Mouse (Mus musculus) kidney, postnatal 0 days (tissue): Measurements from ENCODE around the gene Top1. TPM values are rescaled to one million over a fixed set of nuclear protein-coding genes. Genes with fewer than 3 reads are reported as not detected.
"Not testable (repeated sequence)": the region's sequence is repeated elsewhere in the genome, so short reads cannot be mapped to it uniquely, and the experiment has no call there.

Experiments
- ATAC-seq: fragments of 200-750 bp; cut with Nextera tagmentation; replicated peaks from 2 replicates; pipeline ENCODE4 v1.8.0; 2017; ENCODE audit warnings: low read depth, moderate number of reproducible peaks, moderate TSS enrichment, moderate library complexity; ENCODE audit not compliant: low FRiP score
- DNase-seq: peaks from one replicate; pipeline ENCODE4 v3.0.0-alpha.2; 2016; ENCODE audit warnings: low spot score
- H3K27ac ChIP-seq: fragments of 300-500 bp; sonication (generic); 2 replicates; pipeline ENCODE4 v1.5.1; 2014; ENCODE audit warnings: mild to moderate bottlenecking
- H3K27me3 ChIP-seq: fragments of 300-500 bp; sonication (generic); 2 replicates; pipeline ENCODE4 v1.6.1; 2014; ENCODE audit warnings: low read length, mixed read lengths; ENCODE audit not compliant: insufficient read depth
- H3K36me3 ChIP-seq: fragments of 300-500 bp; sonication (generic); 2 replicates; pipeline ENCODE4 v1.6.1; 2014; ENCODE audit warnings: low read length, mixed read lengths; ENCODE audit not compliant: insufficient read depth
- H3K4me1 ChIP-seq: fragments of 300-500 bp; sonication (generic); replicated peaks from 2 replicates; pipeline ENCODE4 v1.6.1; 2014; ENCODE audit warnings: antibody characterized with exemption, low read length, mixed read lengths; ENCODE audit not compliant: insufficient read depth
- H3K4me2 ChIP-seq: fragments of 300-500 bp; sonication (generic); 2 replicates; pipeline ENCODE4 v1.6.1; 2014; ENCODE audit warnings: mild to moderate bottlenecking, low read length, moderate library complexity, mixed read lengths
- H3K4me3 ChIP-seq: fragments of 300-500 bp; sonication (generic); replicated peaks from 2 replicates; pipeline ENCODE4 v1.5.1; 2014; ENCODE audit warnings: low read depth, low read length
- H3K9ac ChIP-seq: fragments of 300-500 bp; sonication (generic); 2 replicates; pipeline ENCODE4 v1.6.1; 2014; ENCODE audit warnings: low read depth, low read length
- H3K9me3 ChIP-seq: fragments of 300-500 bp; sonication (generic); replicated peaks from 2 replicates; pipeline ENCODE4 v1.6.1; 2016; ENCODE audit warnings: low read length, inconsistent platforms, mixed read lengths
- CTCF ChIP-seq: IDR thresholded peaks from 2 replicates; pipeline ENCODE4 v1.5.1; 2016; ENCODE audit warnings: antibody characterized with exemption, low read depth, mild to moderate bottlenecking, moderate library complexity
- WGBS: fragments of 180-500 bp; shearing (Covaris S2); extraction: QIAGEN DNeasy Blood & Tissue Kit; methylation state at CpG from one replicate; pipeline ENCODE4 v1.1.7; 2014; 5-methylcytosine and 5-hydroxymethylcytosine counted together
- polyA plus RNA-seq: library from polyadenylated mRNA; unstranded; fragments of >200 nt; fragmentation: Nextera tagmentation; extraction: Ambion mirVana; gene quantifications from 2 replicates; pipeline ENCODE4 v1.2.1, GENCODE M21; 2015

Top1 gene
- polyA plus RNA-seq, 1 experiment from 2014 or later: 56.2 TPM

DNA sequence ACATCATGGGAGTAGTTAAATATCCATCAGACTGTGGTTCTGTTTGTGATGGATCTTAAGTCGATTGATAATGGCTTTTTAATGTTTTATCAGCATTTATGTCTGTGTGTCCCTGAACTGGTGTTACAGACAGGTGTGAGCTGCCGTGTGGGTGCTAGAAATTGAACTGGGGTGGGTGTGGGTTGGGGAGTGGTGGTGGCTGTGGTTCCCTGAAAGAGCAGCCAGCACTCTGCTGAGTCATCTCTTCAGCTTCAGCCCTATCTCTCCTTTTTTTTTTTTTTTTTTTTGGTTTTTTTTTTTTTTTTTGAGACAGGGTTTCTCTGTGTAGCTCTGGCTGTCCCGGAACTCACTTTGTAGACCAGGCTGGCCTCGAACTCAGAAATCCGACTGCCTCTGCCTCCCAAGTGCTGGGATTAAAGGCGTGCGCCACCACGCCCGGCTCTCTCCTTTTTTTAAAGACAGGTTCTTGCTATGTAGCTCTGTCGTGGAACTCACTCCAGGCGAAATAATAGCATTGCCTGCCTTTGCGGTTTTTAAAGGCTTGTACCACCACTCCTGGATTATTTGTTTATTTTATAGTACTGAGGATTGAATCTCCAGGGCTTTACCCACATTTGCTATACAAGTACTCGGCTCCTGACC, 12.2 kb downstream of the Top1 start:
- Histone ChIP-seq H3K9me3 (no peaks in the 10 kb centered on the region), H3K4me3 (no peak overlapping the region), H3K9ac (no peak overlapping the region), H3K4me1 (no peaks in the 10 kb centered on the region), H3K27me3 (no peaks in the 10 kb centered on the region), H3K4me2 (no peak overlapping the region), H3K27ac (no peak overlapping the region), H3K36me3 (peaks cover 9% of the 10 kb centered on the region; the same call in 1 of the 2 replicates)
- ATAC-seq (no peak), DNase-seq (no peak)
- 87% methylated on average over 13 of the region's 13 CpGs for WGBS
- TF ChIP-seq CTCF: no peak

DNA sequence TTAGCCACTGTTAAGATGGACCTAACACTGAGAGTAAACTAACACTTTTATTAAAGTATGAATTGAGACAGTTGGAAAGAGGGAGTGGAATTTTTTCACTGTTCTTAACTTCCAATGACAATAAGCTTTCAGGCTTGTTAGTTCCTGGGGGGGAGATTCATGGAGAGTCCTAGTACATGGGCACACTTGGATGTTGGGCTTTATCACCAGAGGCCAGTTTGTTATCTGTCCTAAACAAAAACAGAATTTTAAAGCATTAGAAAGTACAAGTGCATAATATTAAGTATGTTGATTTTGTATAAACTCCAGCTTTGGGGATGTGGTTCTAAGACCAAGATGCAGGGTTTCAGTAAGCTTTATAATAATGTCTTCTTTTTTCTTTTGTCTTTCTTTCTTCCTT, 13.1 kb downstream of the Top1 start:
- DNase-seq: no peak
- H3K9me3 ChIP-seq: no peaks in the 10 kb centered on the region
- no peak overlapping the region for H3K4me3 ChIP-seq
- H3K9ac ChIP-seq: no peak overlapping the region
- no peaks in the 10 kb centered on the region for H3K4me1 ChIP-seq
- no peak overlapping the region for H3K4me2 ChIP-seq
- no peak overlapping the region for H3K27ac ChIP-seq
- 0 out of 2 replicates have a peak, but pooled peaks cover 4% of the 10 kb centered on the region for H3K36me3 ChIP-seq
- ATAC-seq: no peak
- no peaks in the 10 kb centered on the region for H3K27me3 ChIP-seq
- TF ChIP-seq CTCF: no peak

DNA sequence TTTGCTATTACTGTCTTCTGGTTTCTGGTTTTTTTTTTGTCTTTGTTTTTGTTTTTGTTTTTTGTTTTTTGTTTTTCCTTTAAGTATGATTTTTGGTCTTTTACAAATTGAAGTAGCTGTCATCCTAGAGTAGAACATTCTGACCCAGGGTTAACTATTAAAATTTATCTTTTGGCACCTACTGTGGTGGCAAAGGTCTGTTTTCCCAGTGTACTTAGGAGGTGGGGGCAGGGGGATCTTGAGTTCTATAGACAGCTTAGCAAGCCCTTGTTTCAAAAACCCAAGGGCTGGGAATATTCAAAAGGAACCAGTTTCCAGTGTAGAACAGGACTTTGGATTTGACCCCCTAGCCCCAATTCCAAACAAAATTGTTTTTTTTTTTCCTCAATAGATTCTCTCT, 18.7 kb downstream of the Top1 start:
- Histone ChIP-seq H3K9ac (no peak overlapping the region), H3K27ac (no peak overlapping the region), H3K9me3 (no peaks in the 10 kb centered on the region), H3K36me3 (no peaks in the 10 kb centered on the region), H3K4me2 (no peak overlapping the region), H3K27me3 (no peaks in the 10 kb centered on the region), H3K4me3 (no peak overlapping the region), H3K4me1 (no peaks in the 10 kb centered on the region)
- TF ChIP-seq CTCF: no peak
- DNase-seq (no peak), ATAC-seq (no peak)

DNA sequence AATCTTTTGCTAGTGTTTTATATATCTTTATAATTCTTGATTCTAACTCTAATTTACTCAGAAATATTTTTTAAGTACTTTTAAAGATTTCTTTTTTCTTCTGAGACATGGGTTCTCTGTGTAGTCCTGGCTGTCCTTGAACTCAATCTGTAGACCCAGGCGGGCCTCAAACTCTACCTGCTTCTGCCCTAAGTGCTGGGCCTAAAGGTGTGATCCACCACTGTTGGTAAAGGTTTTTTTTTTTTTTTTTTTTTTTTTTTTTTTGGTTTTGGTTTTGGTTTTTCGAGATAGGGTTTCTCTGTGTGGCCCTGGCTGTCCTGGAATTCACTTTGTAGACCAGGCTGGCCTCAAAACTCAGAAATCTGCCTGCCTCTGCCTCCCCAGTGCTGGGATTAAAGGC, 19.3 kb downstream of the Top1 start:
- not testable (repeated sequence) for H3K36me3 ChIP-seq, H3K9me3 ChIP-seq, H3K4me3 ChIP-seq, H3K4me2 ChIP-seq, H3K4me1 ChIP-seq, H3K27ac ChIP-seq, H3K27me3 ChIP-seq, H3K9ac ChIP-seq, DNase-seq, ATAC-seq
- 95% methylated on average over 2 of the region's 2 CpGs for WGBS

DNA sequence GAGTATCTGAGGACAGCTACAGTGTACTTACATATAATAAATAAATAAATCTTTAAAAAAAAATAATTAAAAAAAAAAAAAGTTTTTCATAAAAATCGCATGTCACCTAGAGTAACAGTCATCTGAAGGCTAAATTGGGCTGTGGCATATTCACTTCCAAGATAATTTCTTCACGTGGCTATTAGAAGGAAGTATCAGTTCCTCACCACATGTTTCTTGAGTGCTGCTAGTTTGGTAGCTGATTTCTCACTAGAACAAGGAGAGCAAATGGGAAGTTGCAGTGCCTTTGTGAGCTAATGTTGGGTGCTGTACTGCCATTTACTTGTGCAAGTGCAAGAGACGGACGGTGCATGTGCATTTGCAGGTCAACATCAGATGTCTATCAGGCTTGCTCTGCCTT, 21.6 kb downstream of the Top1 start:
- Histone ChIP-seq H3K27me3 (no peaks in the 10 kb centered on the region), H3K36me3 (no peaks in the 10 kb centered on the region), H3K9me3 (no peaks in the 10 kb centered on the region), H3K4me3 (no peak overlapping the region), H3K4me1 (no peaks in the 10 kb centered on the region), H3K9ac (no peak overlapping the region), H3K27ac (no peak overlapping the region), H3K4me2 (no peak overlapping the region)
- no peak for TF ChIP-seq CTCF
- ATAC-seq (no peak), DNase-seq (no peak)
- 79% methylated on average over 4 of the region's 4 CpGs for WGBS

DNA sequence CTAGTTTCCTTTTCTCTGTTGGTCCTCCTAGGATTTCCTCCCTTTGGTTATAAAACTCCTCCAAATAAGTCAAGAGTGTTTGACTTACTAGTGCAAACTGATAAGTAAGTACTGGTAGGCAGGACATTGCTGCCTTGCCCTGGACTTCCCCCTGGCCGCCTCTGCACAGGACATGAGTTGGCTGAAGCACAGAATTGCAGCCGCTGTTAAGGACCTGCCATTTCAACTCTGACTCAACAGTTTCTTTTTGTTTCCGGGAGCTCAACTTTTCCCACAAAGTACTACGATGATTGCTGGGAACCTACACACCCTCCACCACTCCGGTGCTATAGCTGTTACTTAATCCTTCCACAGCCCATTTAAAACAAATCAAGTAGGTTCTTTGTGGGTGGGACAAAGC, 54.6 kb downstream of the Top1 start:
- H3K9ac ChIP-seq: no peak overlapping the region
- DNase-seq (peak; percentile 14), ATAC-seq (no peak)
- no peak overlapping the region for H3K4me2 ChIP-seq
- H3K27me3 ChIP-seq: no peaks in the 10 kb centered on the region
- no peak overlapping the region for H3K4me3 ChIP-seq
- no peaks in the 10 kb centered on the region for H3K4me1 ChIP-seq
- TF ChIP-seq CTCF: no peak
- peaks cover 28% of the 10 kb centered on the region for H3K36me3 ChIP-seq
- 67% methylated on average over 5 of the region's 5 CpGs for WGBS
- no peaks in the 10 kb centered on the region for H3K9me3 ChIP-seq
- no peak overlapping the region for H3K27ac ChIP-seq

DNA sequence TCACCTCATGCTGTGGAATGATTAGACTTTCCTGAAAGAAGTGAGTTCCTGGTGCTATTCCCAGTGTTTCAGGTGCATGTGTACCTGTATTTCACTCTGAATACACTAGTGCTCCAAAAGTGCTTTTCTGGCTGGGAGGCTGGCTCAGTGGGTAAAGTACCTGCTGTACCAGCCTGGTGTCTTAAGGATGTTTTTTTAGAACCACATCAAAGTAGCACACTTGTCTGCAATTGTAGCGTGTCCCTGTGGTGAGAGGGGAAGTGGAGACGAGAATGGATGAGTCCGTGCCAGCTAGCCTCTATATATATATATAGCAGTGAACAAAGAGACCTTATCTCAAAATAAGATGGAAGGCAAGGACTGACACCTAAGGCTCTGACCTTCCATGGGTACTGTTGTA, 55.9 kb downstream of the Top1 start:
- peaks cover 35% of the 10 kb centered on the region for H3K36me3 ChIP-seq
- no peak overlapping the region for H3K4me3 ChIP-seq
- no peak overlapping the region for H3K9ac ChIP-seq
- WGBS: 81% methylated on average over 3 of the region's 3 CpGs
- no peak overlapping the region for H3K27ac ChIP-seq
- H3K27me3 ChIP-seq: no peaks in the 10 kb centered on the region
- H3K4me2 ChIP-seq: no peak overlapping the region
- H3K9me3 ChIP-seq: no peaks in the 10 kb centered on the region
- TF ChIP-seq CTCF: no peak
- no peak for ATAC-seq
- no peak for DNase-seq
- no peaks in the 10 kb centered on the region for H3K4me1 ChIP-seq
